Mouse (Mus musculus) kidney, embryonic 15.5 days (tissue): ENCODE measurements at regions not wholly inside any gene's neighbourhood (a gene's known extent, or its start where the extent isn't known, plus 50 kb on each side); places are given as distances from the start of the nearest gene placed in this dataset.

Experiments used
- ATAC-seq: fragments of 200-750 bp; cut with Nextera tagmentation; replicated peaks from 2 replicates; pipeline ENCODE4 v1.8.0; 2017; ENCODE audit warnings: moderate TSS enrichment; ENCODE audit not compliant: low FRiP score
- H3K27ac ChIP-seq: fragments of 300-500 bp; sonication (generic); 2 replicates; pipeline ENCODE4 v1.5.1; 2015; ENCODE audit warnings: mild to moderate bottlenecking, inconsistent platforms
- H3K27me3 ChIP-seq: fragments of 300-500 bp; sonication (generic); 2 replicates; pipeline ENCODE4 v1.6.1; 2015; ENCODE audit warnings: inconsistent platforms
- H3K36me3 ChIP-seq: fragments of 300-500 bp; sonication (generic); 2 replicates; pipeline ENCODE4 v1.6.1; 2015; ENCODE audit warnings: inconsistent platforms
- H3K4me1 ChIP-seq: fragments of 300-500 bp; sonication (generic); 2 replicates; pipeline ENCODE4 v1.6.1; 2015; ENCODE audit warnings: inconsistent platforms
- H3K4me2 ChIP-seq: fragments of 300-500 bp; sonication (generic); 2 replicates; pipeline ENCODE4 v1.6.1; 2015; ENCODE audit warnings: moderate library complexity, mild to moderate bottlenecking, inconsistent platforms
- H3K4me3 ChIP-seq: fragments of 300-500 bp; sonication (generic); replicated peaks from 2 replicates; pipeline ENCODE4 v1.5.1; 2015; ENCODE audit warnings: mild to moderate bottlenecking, inconsistent platforms
- H3K9ac ChIP-seq: fragments of 300-500 bp; sonication (generic); 2 replicates; pipeline ENCODE4 v1.6.1; 2015; ENCODE audit warnings: mild to moderate bottlenecking, inconsistent platforms
- H3K9me3 ChIP-seq: fragments of 300-500 bp; sonication (generic); replicated peaks from 2 replicates; pipeline ENCODE4 v1.6.1; 2016; ENCODE audit warnings: inconsistent platforms
- WGBS: fragments of 180-500 bp; shearing (Covaris S2); methylation state at CpG from one replicate; pipeline ENCODE4 v1.1.7; 2015; ENCODE audit warnings: mixed read lengths; 5-methylcytosine and 5-hydroxymethylcytosine counted together

DNA sequence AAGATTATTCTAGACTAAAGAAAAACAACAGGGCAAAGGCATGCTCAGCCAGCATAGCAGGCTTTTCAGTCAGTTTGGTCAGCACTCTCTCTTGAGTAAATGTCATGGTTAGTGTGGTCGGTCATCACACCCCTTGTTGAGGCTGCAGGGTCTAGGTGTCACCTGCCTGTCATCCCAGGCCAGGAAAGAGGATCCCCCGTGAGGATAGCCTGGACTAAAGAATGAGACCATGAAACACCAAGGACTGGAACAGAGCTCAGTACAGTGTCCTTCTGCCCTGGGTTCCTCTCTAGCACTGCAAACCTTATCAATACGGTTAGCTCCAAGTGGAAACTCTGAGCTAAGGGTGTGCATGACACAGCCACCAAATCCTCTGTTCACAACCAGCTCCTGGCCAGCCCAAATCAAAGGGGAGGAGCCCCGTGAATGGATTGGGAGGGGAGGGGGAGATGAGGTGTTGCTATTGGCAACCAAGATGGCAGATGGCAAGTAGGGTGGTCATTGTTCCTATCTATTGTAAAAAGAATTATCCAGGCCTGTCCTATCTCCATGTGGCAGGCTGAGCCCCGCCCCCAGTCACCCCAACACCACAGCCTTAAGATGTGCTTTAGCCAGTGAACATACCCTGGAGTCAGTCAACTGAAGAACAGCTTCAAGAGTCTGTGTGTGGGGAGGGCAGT lies 87.4 kb downstream of the Cstad start:
- no peak overlapping the region for H3K4me3 ChIP-seq
- WGBS, result 63% methylated on average over 5 of the region's 5 CpGs
- H3K27ac ChIP-seq, result peak overlapping the region; percentile 9; the same call in 1 of the 2 replicates
- H3K36me3 ChIP-seq, result no peaks in the 10 kb centered on the region
- peaks cover 60% of the 10 kb centered on the region for H3K4me1 ChIP-seq
- no peak for ATAC-seq
- no peaks in the 10 kb centered on the region for H3K27me3 ChIP-seq
- no peaks in the 10 kb centered on the region for H3K9me3 ChIP-seq
- no peak overlapping the region for H3K4me2 ChIP-seq
- no peak overlapping the region for H3K9ac ChIP-seq

- 56% methylated on average over 2 of the region's 2 CpGs for WGBS
- no peak overlapping the region for H3K9ac ChIP-seq
- H3K27me3 ChIP-seq, result no peaks in the 10 kb centered on the region
- H3K4me1 ChIP-seq, result peaks cover 60% of the 10 kb centered on the region
- H3K36me3 ChIP-seq, result no peaks in the 10 kb centered on the region
- H3K9me3 ChIP-seq, result no peaks in the 10 kb centered on the region
- H3K4me2 ChIP-seq, result no peak overlapping the region
- no peak overlapping the region for H3K4me3 ChIP-seq
- H3K27ac ChIP-seq, result peak overlapping the region; percentile 9
- no peak for ATAC-seq
Measured at GRCm38 (mm10) chr2:30681642-30682041, 86.8 kb downstream of the Cstad start.

- H3K27me3 ChIP-seq, result no peaks in the 10 kb centered on the region
- no peaks in the 10 kb centered on the region for H3K36me3 ChIP-seq
- H3K4me2 ChIP-seq, result no peak overlapping the region
- no peak for ATAC-seq
- H3K27ac ChIP-seq, result peak overlapping the region; percentile 98
- no peak overlapping the region for H3K4me3 ChIP-seq
- H3K9me3 ChIP-seq, result no peaks in the 10 kb centered on the region
- H3K9ac ChIP-seq, result no peak overlapping the region
- H3K4me1 ChIP-seq, result peaks cover 53% of the 10 kb centered on the region
Measured at GRCm38 (mm10) chr2:30679041-30679440, 84.2 kb downstream of the Cstad start.

GRCm38 (mm10) chr2:30677498-30677897 lies 82.7 kb downstream of the Cstad start:
- Histone ChIP-seq H3K4me1 (peaks cover 49% of the 10 kb centered on the region), H3K9me3 (no peaks in the 10 kb centered on the region), H3K27ac (peak overlapping the region; percentile 98), H3K9ac (peak overlapping the region; percentile 61), H3K27me3 (no peaks in the 10 kb centered on the region), H3K4me3 (peak overlapping the region; percentile 38), H3K36me3 (no peaks in the 10 kb centered on the region), H3K4me2 (peak overlapping the region; percentile 75)
- ATAC-seq, result peak; percentile 11; the same call in 1 of the 2 replicates
- WGBS, result 9% methylated on average over 5 of the region's 5 CpGs

DNA sequence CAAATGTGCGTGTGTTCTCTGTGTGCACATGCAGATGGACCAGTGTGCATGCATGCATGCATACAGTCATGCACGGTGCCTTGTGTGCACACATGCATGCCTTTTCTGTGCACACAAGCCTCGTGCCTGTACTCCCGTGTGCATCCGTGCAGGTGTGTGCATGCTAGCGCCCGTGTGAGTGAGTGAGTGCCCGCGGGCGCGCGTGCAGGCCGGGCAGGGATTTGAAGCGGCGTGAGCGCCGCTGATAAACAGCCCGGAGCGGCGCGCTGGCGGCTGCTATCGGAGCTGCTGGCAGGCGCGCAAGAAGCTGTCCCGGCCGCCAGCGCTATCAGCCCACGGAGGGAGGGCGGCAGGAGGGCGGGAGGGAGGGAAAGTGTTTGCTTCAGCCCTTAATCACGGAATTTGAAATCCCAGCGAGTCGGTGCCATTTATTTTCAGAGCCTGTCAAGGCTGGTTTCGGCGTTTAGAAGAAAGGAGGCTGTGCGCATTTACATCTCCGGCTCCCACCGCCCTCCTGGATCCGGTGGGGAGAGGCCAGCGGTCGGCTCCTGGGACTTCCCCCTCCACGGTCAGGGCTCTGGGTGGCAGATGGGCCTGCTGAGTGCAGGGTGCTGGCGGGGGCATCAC lies 82.1 kb downstream of the Cstad start:
- Histone ChIP-seq H3K4me2 (peak overlapping the region; percentile 75), H3K27me3 (no peaks in the 10 kb centered on the region), H3K4me3 (peak overlapping the region; percentile 38), H3K27ac (peak overlapping the region; percentile 98), H3K9me3 (no peaks in the 10 kb centered on the region), H3K4me1 (peaks cover 43% of the 10 kb centered on the region), H3K36me3 (no peaks in the 10 kb centered on the region), H3K9ac (peak overlapping the region; percentile 61)
- 1% methylated on average over 44 of the region's 44 CpGs for WGBS
- peak; percentile 75 for ATAC-seq

GRCm38 (mm10) chr2:30676450-30676832 lies 81.6 kb downstream of the Cstad start:
- Histone ChIP-seq H3K36me3 (no peaks in the 10 kb centered on the region), H3K27me3 (no peaks in the 10 kb centered on the region), H3K4me2 (peak overlapping the region; percentile 75), H3K9ac (peak overlapping the region; percentile 61), H3K9me3 (no peaks in the 10 kb centered on the region), H3K4me1 (peaks cover 41% of the 10 kb centered on the region), H3K27ac (peak overlapping the region; percentile 98), H3K4me3 (peak overlapping the region; percentile 38)
- ATAC-seq, result no peak; the same call in 1 of the 2 replicates
- WGBS, result 3% methylated on average over 7 of the region's 7 CpGs

GRCm38 (mm10) chr2:30675839-30676238 lies 81.0 kb downstream of the Cstad start:
- Histone ChIP-seq H3K4me1 (peaks cover 44% of the 10 kb centered on the region), H3K4me3 (no peak overlapping the region), H3K36me3 (no peaks in the 10 kb centered on the region), H3K27ac (peak overlapping the region; percentile 98), H3K9ac (0 out of 2 replicates have a peak overlapping the region, but pooled peaks have one; percentile 61), H3K9me3 (no peaks in the 10 kb centered on the region), H3K4me2 (no peak overlapping the region), H3K27me3 (no peaks in the 10 kb centered on the region)
- 77% methylated on average over 2 of the region's 2 CpGs for WGBS
- ATAC-seq, result 0 out of 2 replicates have a peak, but pooled peaks have one; percentile 16

DNA sequence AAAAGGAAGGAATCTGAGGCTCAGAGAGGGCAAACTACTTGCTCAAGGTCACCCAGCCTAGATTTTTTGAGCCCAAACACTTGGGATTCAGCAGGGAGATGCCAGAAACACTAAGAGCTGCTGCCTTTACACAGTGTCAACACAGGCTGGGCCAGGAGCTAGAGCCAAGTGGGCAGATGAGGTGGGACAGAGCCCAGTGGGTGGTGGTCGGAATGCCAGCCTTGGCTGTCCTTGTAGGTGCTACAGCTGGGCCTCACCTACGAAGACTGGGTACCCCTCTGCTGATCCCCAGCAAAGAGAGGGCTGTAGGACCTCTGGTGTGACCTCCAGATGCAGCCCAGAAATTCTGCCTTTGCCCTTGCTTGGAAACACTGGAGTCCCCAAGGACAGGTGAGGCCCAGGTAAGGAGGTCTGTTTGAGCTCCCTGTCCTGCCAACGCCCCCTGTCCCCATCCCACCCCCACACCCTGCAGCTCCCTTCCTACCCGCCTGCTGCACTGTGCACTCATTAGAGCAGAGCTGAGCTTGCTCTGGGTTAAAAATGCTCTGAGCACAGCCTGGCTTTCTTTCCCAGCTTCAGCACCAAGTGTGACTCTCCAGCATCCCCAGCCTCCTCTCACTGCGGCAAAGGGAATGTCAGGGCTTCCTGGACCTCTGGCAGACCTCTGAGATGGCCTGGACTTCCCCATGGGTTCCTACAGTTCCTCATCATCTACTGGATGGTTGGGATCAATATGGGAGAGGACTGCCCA lies 76.2 kb downstream of the Cstad start:
- Histone ChIP-seq H3K4me2 (no peak overlapping the region), H3K36me3 (no peaks in the 10 kb centered on the region), H3K9ac (no peak overlapping the region), H3K4me3 (no peak overlapping the region), H3K27ac (peak overlapping the region; percentile 91), H3K27me3 (no peaks in the 10 kb centered on the region), H3K4me1 (peaks cover 47% of the 10 kb centered on the region), H3K9me3 (no peaks in the 10 kb centered on the region)
- 70% methylated on average over 5 of the region's 5 CpGs for WGBS
- ATAC-seq, result no peak

DNA sequence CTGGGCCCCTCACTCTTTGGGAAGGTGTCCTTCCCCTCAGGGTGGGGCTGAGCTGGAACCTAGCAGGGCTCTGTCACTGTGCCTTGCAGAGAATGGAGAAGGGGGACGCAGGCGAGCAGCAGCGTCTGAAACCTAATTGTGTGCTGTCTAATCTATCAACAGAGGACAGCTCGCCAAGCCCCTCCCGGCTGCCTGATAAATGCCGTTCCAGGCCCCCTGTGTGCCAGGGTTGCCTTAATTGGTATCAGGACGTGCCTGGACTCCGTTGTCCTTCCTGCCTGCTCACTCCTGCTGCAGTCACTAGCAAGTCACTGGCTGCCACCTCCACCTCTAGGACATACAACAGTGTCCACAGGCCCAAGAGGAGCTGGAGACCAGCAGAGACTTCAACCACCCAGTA lies 72.6 kb downstream of the Cstad start:
- H3K27me3 ChIP-seq, result no peaks in the 10 kb centered on the region
- no peak overlapping the region for H3K4me2 ChIP-seq
- H3K4me3 ChIP-seq, result no peak overlapping the region
- no peak for ATAC-seq
- H3K9ac ChIP-seq, result no peak overlapping the region
- H3K27ac ChIP-seq, result peak overlapping the region; percentile 20; the same call in 1 of the 2 replicates
- peaks cover 45% of the 10 kb centered on the region for H3K4me1 ChIP-seq
- 24% methylated on average over 8 of the region's 8 CpGs for WGBS
- H3K36me3 ChIP-seq, result no peaks in the 10 kb centered on the region
- no peaks in the 10 kb centered on the region for H3K9me3 ChIP-seq

DNA sequence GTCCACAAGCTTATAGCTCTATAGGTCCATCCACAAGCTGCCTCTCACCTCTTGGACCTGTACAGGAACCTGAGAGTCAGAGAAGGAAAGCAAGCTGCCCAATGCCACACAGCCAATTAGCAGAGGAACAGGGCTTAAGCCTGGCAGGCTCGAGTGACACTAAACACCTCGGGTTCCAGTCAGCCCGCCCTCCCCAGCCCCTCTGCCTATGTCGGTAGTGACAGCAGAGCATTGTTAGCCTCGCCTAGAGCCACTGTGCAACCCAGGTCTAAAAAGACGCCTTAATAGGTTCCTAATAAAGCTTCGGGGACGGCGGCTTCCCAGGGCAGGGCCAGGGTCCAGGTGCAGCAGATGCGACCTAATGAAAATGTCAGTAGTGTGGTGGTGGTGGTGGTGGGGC lies 66.3 kb downstream of the Cstad start:
- Histone ChIP-seq H3K4me2 (no peak overlapping the region), H3K36me3 (no peaks in the 10 kb centered on the region), H3K4me3 (no peak overlapping the region), H3K9ac (no peak overlapping the region), H3K9me3 (no peaks in the 10 kb centered on the region), H3K4me1 (peaks cover 62% of the 10 kb centered on the region), H3K27me3 (no peaks in the 10 kb centered on the region; the same call in 1 of the 2 replicates), H3K27ac (peak overlapping the region; percentile 100)
- no peak for ATAC-seq
- WGBS, result 46% methylated on average over 10 of the region's 10 CpGs

GRCm38 (mm10) chr2:30660613-30660991 lies 65.8 kb downstream of the Cstad start:
- no peaks in the 10 kb centered on the region for H3K9me3 ChIP-seq
- H3K36me3 ChIP-seq, result no peaks in the 10 kb centered on the region
- no peak overlapping the region for H3K9ac ChIP-seq
- WGBS, result 14% methylated on average over 10 of the region's 10 CpGs
- peak overlapping the region; percentile 27; the same call in 1 of the 2 replicates for H3K4me2 ChIP-seq
- H3K4me3 ChIP-seq, result no peak overlapping the region
- no peaks in the 10 kb centered on the region; the same call in 1 of the 2 replicates for H3K27me3 ChIP-seq
- no peak for ATAC-seq
- peaks cover 68% of the 10 kb centered on the region for H3K4me1 ChIP-seq
- H3K27ac ChIP-seq, result peak overlapping the region; percentile 100
